Mouse (Mus musculus) urinary bladder, adult 2 months (tissue): ENCODE measurements around the gene Jarid2. TPM values are rescaled to one million over a fixed set of nuclear protein-coding genes. Genes with fewer than 3 reads are reported as not detected.
A peak's percentile ranks its signal among the peaks of the same experiment; 100 is the strongest.

Source experiments
- DNase-seq: peaks from one replicate; pipeline ENCODE4 v3.0.0; 2022; ENCODE audit warnings: low spot score
- polyA plus RNA-seq: library from polyadenylated mRNA; depleted of rRNA; stranded (reverse); fragments of >200 nt; gene quantifications from 2 replicates; pipeline ENCODE4 v1.2.3, GENCODE M21; 2012

Jarid2 gene
- polyA plus RNA-seq, 1 experiment, result 15.2 TPM

- DNase-seq, result no peak
Observed at GRCm38 (mm10) chr13:44837445-44837844, 108.2 kb downstream of the Jarid2 start.

GRCm38 (mm10) chr13:44839866-44840835 is 110.9 kb downstream of the Jarid2 start:
- DNase-seq, result peak; percentile 42

GRCm38 (mm10) chr13:44851426-44851825 is 122.2 kb downstream of the Jarid2 start:
- no peak for DNase-seq

GRCm38 (mm10) chr13:44852024-44852423 is 122.8 kb downstream of the Jarid2 start:
- no peak for DNase-seq

GRCm38 (mm10) chr13:44865566-44865965 is 136.3 kb downstream of the Jarid2 start:
- DNase-seq, result no peak

- no peak for DNase-seq
Observed at GRCm38 (mm10) chr13:44868037-44868650, 138.9 kb downstream of the Jarid2 start.

- DNase-seq, result peak; percentile 100
Observed at GRCm38 (mm10) chr13:44869418-44870119, 140.3 kb downstream of the Jarid2 start.

GRCm38 (mm10) chr13:44876799-44877198 is 147.5 kb downstream of the Jarid2 start:
- DNase-seq, result no peak

GRCm38 (mm10) chr13:44881001-44881400 is 151.7 kb downstream of the Jarid2 start:
- no peak for DNase-seq

GRCm38 (mm10) chr13:44886221-44886620 is 156.9 kb downstream of the Jarid2 start:
- DNase-seq, result no peak

- no peak for DNase-seq
Observed at GRCm38 (mm10) chr13:44890612-44891011, 161.3 kb downstream of the Jarid2 start.

- DNase-seq, result no peak
Observed at GRCm38 (mm10) chr13:44891813-44892730, 162.8 kb downstream of the Jarid2 start.

- no peak for DNase-seq
Observed at GRCm38 (mm10) chr13:44896211-44896610, 166.9 kb downstream of the Jarid2 start.

GRCm38 (mm10) chr13:44902299-44902698 is 173.0 kb downstream of the Jarid2 start:
- no peak for DNase-seq

- no peak for DNase-seq
Observed at GRCm38 (mm10) chr13:44903416-44903815, 174.1 kb downstream of the Jarid2 start.

GRCm38 (mm10) chr13:44904271-44904670 is 175.0 kb downstream of the Jarid2 start:
- DNase-seq, result no peak

GRCm38 (mm10) chr13:44906141-44906540 is 176.9 kb downstream of the Jarid2 start:
- DNase-seq, result no peak

- DNase-seq, result no peak
Observed at GRCm38 (mm10) chr13:44907702-44908101, 178.4 kb downstream of the Jarid2 start.

GRCm38 (mm10) chr13:44908790-44909189 is 179.5 kb downstream of the Jarid2 start:
- DNase-seq, result no peak

GRCm38 (mm10) chr13:44912851-44913250 is 183.6 kb downstream of the Jarid2 start:
- DNase-seq, result no peak

GRCm38 (mm10) chr13:44913560-44913959 is 184.3 kb downstream of the Jarid2 start:
- no peak for DNase-seq
